Mouse (Mus musculus): ENCODE results near the gene Gtpbp3.

DNA sequence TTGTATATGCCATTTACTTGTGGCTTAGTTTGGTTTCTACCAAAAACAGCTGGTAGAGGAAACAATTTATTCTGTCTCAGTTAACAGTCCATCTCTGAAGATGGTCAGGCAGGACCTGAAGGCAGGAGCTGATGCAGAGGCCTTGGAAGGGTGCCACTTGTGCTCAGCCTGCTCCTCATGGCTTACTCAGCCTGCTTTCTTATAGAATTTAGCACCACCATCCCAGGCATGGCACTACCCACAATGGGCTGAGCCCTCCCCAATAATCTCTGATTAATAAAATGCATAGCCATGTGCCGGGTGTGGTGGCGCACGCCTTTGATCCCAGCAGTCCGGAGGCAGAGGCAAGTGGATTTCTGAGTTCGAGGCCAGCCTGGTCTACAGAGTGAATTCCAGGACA, 21.7 kb upstream of the Gtpbp3 start:
- TF ChIP-seq POLR2A (IDR thresholded peaks at IDR 0.05; ENCODE audit: extremely low read depth, insufficient read depth, low read length), result no peak
- no peak for TF ChIP-seq CTCF (IDR thresholded peaks at IDR 0.05; ENCODE audit: extremely low read depth, insufficient read depth, low read length)

Measured in cortical plate, adult 2 months (tissue).